Mouse (Mus musculus) midbrain, embryonic 16.5 days (tissue): Measurements from ENCODE around the gene Nav2. TPM values are rescaled to one million over a fixed set of nuclear protein-coding genes. Genes with fewer than 3 reads are reported as not detected.

ENCODE experiments used
- ATAC-seq: fragments of 200-750 bp; cut with Nextera tagmentation; 2 replicates; pipeline ENCODE4 v1.8.0; 2017; ENCODE audit warnings: moderate TSS enrichment
- H3K27ac ChIP-seq: fragments of 300-500 bp; sonication (generic); 2 replicates; pipeline ENCODE4 v1.5.1; 2014; ENCODE audit warnings: mild to moderate bottlenecking, low read length, mixed read lengths
- H3K27me3 ChIP-seq: fragments of 300-500 bp; sonication (generic); 2 replicates; pipeline ENCODE4 v1.6.1; 2014; ENCODE audit warnings: low read depth, low read length, mixed read lengths; ENCODE audit not compliant: control insufficient read depth, insufficient read depth
- H3K36me3 ChIP-seq: fragments of 300-500 bp; sonication (generic); 2 replicates; pipeline ENCODE4 v1.6.1; 2014; ENCODE audit warnings: mild to moderate bottlenecking, low read length, moderate library complexity, mixed read lengths; ENCODE audit not compliant: control insufficient read depth, insufficient read depth
- H3K4me1 ChIP-seq: fragments of 300-500 bp; sonication (generic); 2 replicates; pipeline ENCODE4 v1.6.1; 2014; ENCODE audit warnings: mild to moderate bottlenecking, low read length, mixed read lengths; ENCODE audit not compliant: control insufficient read depth, insufficient read depth
- H3K4me2 ChIP-seq: fragments of 300-500 bp; sonication (generic); 2 replicates; pipeline ENCODE4 v1.6.1; 2014; ENCODE audit warnings: mild to moderate bottlenecking, low read length, mixed read lengths
- H3K4me3 ChIP-seq: fragments of 300-500 bp; sonication (generic); 2 replicates; pipeline ENCODE4 v1.5.1; 2014; ENCODE audit warnings: low read depth, mild to moderate bottlenecking, low read length, moderate library complexity, mixed read lengths
- H3K9ac ChIP-seq: fragments of 300-500 bp; sonication (generic); 2 replicates; pipeline ENCODE4 v1.6.1; 2014; ENCODE audit warnings: low read depth, low read length, mixed read lengths
- H3K9me3 ChIP-seq: fragments of 300-500 bp; sonication (generic); replicated peaks from 2 replicates; pipeline ENCODE4 v1.6.1; 2014; ENCODE audit warnings: mild to moderate bottlenecking, low read length, mixed read lengths; ENCODE audit not compliant: control insufficient read depth, poor library complexity, severe bottlenecking
- WGBS: fragments of 180-500 bp; shearing (Covaris S2); extraction: QIAGEN DNeasy Blood & Tissue Kit; methylation state at CpG from one replicate; pipeline ENCODE4 v1.1.7; 2014; 5-methylcytosine and 5-hydroxymethylcytosine counted together
- polyA plus RNA-seq: library from polyadenylated mRNA; unstranded; fragments of >200 nt; fragmentation: Nextera tagmentation; extraction: Ambion mirVana; gene quantifications from 2 replicates; pipeline ENCODE4 v1.2.1, GENCODE M21; 2015

Gene Nav2
- polyA plus RNA-seq, 1 experiment from 2014 or later = 21.5 TPM

GRCm38 (mm10) chr7:49091921-49092320, 183.4 kb downstream of the Nav2 start:
- 50% methylated on average over 5 of the region's 5 CpGs for WGBS
- H3K27ac ChIP-seq = no peak overlapping the region
- no peaks in the 10 kb centered on the region for H3K9me3 ChIP-seq
- H3K4me2 ChIP-seq = no peak overlapping the region
- no peak for ATAC-seq
- H3K27me3 ChIP-seq = no peaks in the 10 kb centered on the region
- H3K36me3 ChIP-seq = no peaks in the 10 kb centered on the region
- H3K4me1 ChIP-seq = peaks cover 10% of the 10 kb centered on the region; the same call in 1 of the 2 replicates
- H3K4me3 ChIP-seq = no peak overlapping the region
- no peak overlapping the region for H3K9ac ChIP-seq

GRCm38 (mm10) chr7:49093596-49093995, 185.1 kb downstream of the Nav2 start:
- ATAC-seq = no peak
- H3K9me3 ChIP-seq = no peaks in the 10 kb centered on the region
- H3K4me2 ChIP-seq = no peak overlapping the region
- no peaks in the 10 kb centered on the region for H3K36me3 ChIP-seq
- no peak overlapping the region for H3K9ac ChIP-seq
- no peaks in the 10 kb centered on the region for H3K27me3 ChIP-seq
- WGBS = 77% methylated on average over 6 of the region's 6 CpGs
- H3K27ac ChIP-seq = no peak overlapping the region
- H3K4me3 ChIP-seq = no peak overlapping the region
- peaks cover 2% of the 10 kb centered on the region; the same call in 1 of the 2 replicates for H3K4me1 ChIP-seq

- Histone ChIP-seq H3K36me3 (no peaks in the 10 kb centered on the region), H3K9ac (no peak overlapping the region), H3K4me3 (no peak overlapping the region), H3K27ac (no peak overlapping the region), H3K9me3 (no peaks in the 10 kb centered on the region), H3K27me3 (no peaks in the 10 kb centered on the region), H3K4me2 (no peak overlapping the region), H3K4me1 (peaks cover 2% of the 10 kb centered on the region; the same call in 1 of the 2 replicates)
- 85% methylated on average over 3 of the region's 3 CpGs for WGBS
- ATAC-seq = no peak
Observed at GRCm38 (mm10) chr7:49094531-49094930, 186.0 kb downstream of the Nav2 start.

- no peak for ATAC-seq
- Histone ChIP-seq H3K36me3 (no peaks in the 10 kb centered on the region), H3K27ac (no peak overlapping the region), H3K27me3 (no peaks in the 10 kb centered on the region), H3K9me3 (no peaks in the 10 kb centered on the region), H3K4me1 (peaks cover 6% of the 10 kb centered on the region; the same call in 1 of the 2 replicates), H3K4me2 (no peak overlapping the region), H3K4me3 (no peak overlapping the region), H3K9ac (no peak overlapping the region)
- WGBS = 69% methylated on average over 1 of the region's 1 CpGs
Observed at GRCm38 (mm10) chr7:49101291-49101690, 192.8 kb downstream of the Nav2 start.

GRCm38 (mm10) chr7:49102223-49102622, 193.7 kb downstream of the Nav2 start:
- Histone ChIP-seq H3K9me3 (no peaks in the 10 kb centered on the region), H3K4me3 (no peak overlapping the region), H3K4me2 (no peak overlapping the region), H3K4me1 (peaks cover 6% of the 10 kb centered on the region; the same call in 1 of the 2 replicates), H3K36me3 (no peaks in the 10 kb centered on the region), H3K27ac (peak overlapping the region; percentile 5; the same call in 1 of the 2 replicates), H3K27me3 (no peaks in the 10 kb centered on the region), H3K9ac (no peak overlapping the region)
- no peak for ATAC-seq
- 56% methylated on average over 3 of the region's 3 CpGs for WGBS

- H3K36me3 ChIP-seq = no peaks in the 10 kb centered on the region
- ATAC-seq = peak; percentile 44; the same call in 1 of the 2 replicates
Observed at GRCm38 (mm10) chr7:49104376-49104775, 195.9 kb downstream of the Nav2 start.

GRCm38 (mm10) chr7:49104793-49105192, 196.3 kb downstream of the Nav2 start:
- 24% methylated on average over 1 of the region's 1 CpGs for WGBS
- 0 out of 2 replicates have a peak, but pooled peaks have one; percentile 28 for ATAC-seq

More at GRCm38 (mm10) chr7:49104376-49104775, 195.9 kb downstream of the Nav2 start:
- no peaks in the 10 kb centered on the region for H3K9me3 ChIP-seq
- no peak overlapping the region for H3K4me3 ChIP-seq
- H3K9ac ChIP-seq = no peak overlapping the region
- WGBS = 16% methylated on average over 8 of the region's 8 CpGs
- no peaks in the 10 kb centered on the region for H3K27me3 ChIP-seq
- no peak overlapping the region for H3K4me2 ChIP-seq
- H3K27ac ChIP-seq = no peak overlapping the region
- peaks cover 11% of the 10 kb centered on the region; the same call in 1 of the 2 replicates for H3K4me1 ChIP-seq

GRCm38 (mm10) chr7:49105501-49105900, 197.0 kb downstream of the Nav2 start:
- Histone ChIP-seq H3K4me2 (no peak overlapping the region), H3K9me3 (no peaks in the 10 kb centered on the region), H3K36me3 (no peaks in the 10 kb centered on the region), H3K27me3 (no peaks in the 10 kb centered on the region), H3K4me3 (no peak overlapping the region), H3K27ac (no peak overlapping the region), H3K4me1 (peaks cover 11% of the 10 kb centered on the region; the same call in 1 of the 2 replicates), H3K9ac (no peak overlapping the region)
- 31% methylated on average over 2 of the region's 2 CpGs for WGBS
- no peak for ATAC-seq

More at GRCm38 (mm10) chr7:49104793-49105192, 196.3 kb downstream of the Nav2 start:
- no peak overlapping the region for H3K27ac ChIP-seq
- no peak overlapping the region for H3K4me3 ChIP-seq
- no peak overlapping the region for H3K4me2 ChIP-seq
- H3K4me1 ChIP-seq = peaks cover 11% of the 10 kb centered on the region; the same call in 1 of the 2 replicates
- no peak overlapping the region for H3K9ac ChIP-seq
- H3K36me3 ChIP-seq = no peaks in the 10 kb centered on the region
- H3K27me3 ChIP-seq = no peaks in the 10 kb centered on the region
- no peaks in the 10 kb centered on the region for H3K9me3 ChIP-seq

GRCm38 (mm10) chr7:49108076-49108475, 199.6 kb downstream of the Nav2 start:
- H3K4me3 ChIP-seq = no peak overlapping the region
- H3K9me3 ChIP-seq = no peaks in the 10 kb centered on the region
- no peak overlapping the region for H3K9ac ChIP-seq
- no peaks in the 10 kb centered on the region for H3K36me3 ChIP-seq
- no peak overlapping the region for H3K4me2 ChIP-seq
- 79% methylated on average over 5 of the region's 5 CpGs for WGBS
- no peak for ATAC-seq
- no peaks in the 10 kb centered on the region for H3K27me3 ChIP-seq
- peaks cover 5% of the 10 kb centered on the region; the same call in 1 of the 2 replicates for H3K4me1 ChIP-seq
- no peak overlapping the region for H3K27ac ChIP-seq
